Mouse (Mus musculus) liver, postnatal 0 days (tissue): ENCODE measurements at regions not wholly inside any gene's neighbourhood (a gene's known extent, or its start where the extent isn't known, plus 50 kb on each side); places are given as distances from the start of the nearest gene placed in this dataset.
"Not testable (repeated sequence)": the region's sequence is repeated elsewhere in the genome, so short reads cannot be mapped to it uniquely, and the experiment has no call there.

Experiments used
- ATAC-seq: fragments of 200-750 bp; cut with Nextera tagmentation; 2 replicates; pipeline ENCODE4 v1.8.0; 2017; ENCODE audit warnings: mild to moderate bottlenecking, moderate library complexity
- DNase-seq: peaks from one replicate; pipeline ENCODE4 v3.0.0-alpha.2; 2016
- H3K27ac ChIP-seq: fragments of 300-500 bp; sonication (generic); 2 replicates; pipeline ENCODE4 v1.5.1; 2014; ENCODE audit warnings: antibody characterized with exemption, moderate library complexity, mild to moderate bottlenecking, low read depth
- H3K27me3 ChIP-seq: fragments of 300-500 bp; sonication (generic); 2 replicates; pipeline ENCODE4 v1.6.1; 2014; ENCODE audit warnings: low read length, control low read depth, mixed read lengths; ENCODE audit not compliant: insufficient read depth
- H3K36me3 ChIP-seq: fragments of 300-500 bp; sonication (generic); replicated peaks from 2 replicates; pipeline ENCODE4 v1.6.1; 2014; ENCODE audit warnings: mild to moderate bottlenecking, control low read depth, low read length, moderate library complexity, mixed read lengths; ENCODE audit not compliant: insufficient read depth
- H3K4me1 ChIP-seq: fragments of 300-500 bp; sonication (generic); 2 replicates; pipeline ENCODE4 v1.6.1; 2014; ENCODE audit warnings: antibody characterized with exemption, mild to moderate bottlenecking, control low read depth; ENCODE audit not compliant: insufficient read depth
- H3K4me2 ChIP-seq: fragments of 300-500 bp; sonication (generic); 2 replicates; pipeline ENCODE4 v1.6.1; 2014; ENCODE audit warnings: low read depth, mild to moderate bottlenecking, low read length, moderate library complexity, mixed read lengths
- H3K4me3 ChIP-seq: fragments of 300-500 bp; sonication (generic); 2 replicates; pipeline ENCODE4 v1.5.1; 2014; ENCODE audit warnings: low read depth, low read length
- H3K9ac ChIP-seq: fragments of 300-500 bp; sonication (generic); replicated peaks from 2 replicates; pipeline ENCODE4 v1.6.1; 2014; ENCODE audit warnings: mild to moderate bottlenecking, moderate library complexity
- H3K9me3 ChIP-seq: fragments of 300-500 bp; sonication (generic); 2 replicates; pipeline ENCODE4 v1.6.1; 2016; ENCODE audit warnings: mild to moderate bottlenecking, control low read depth, low read length, mixed read lengths
- CTCF ChIP-seq: sonication (generic); IDR thresholded peaks from 2 replicates; pipeline ENCODE4 v1.5.1; 2016; ENCODE audit warnings: antibody characterized with exemption, low read depth
- EP300 ChIP-seq: IDR thresholded peaks from 2 replicates; pipeline ENCODE4 v1.6.1; 2016; ENCODE audit warnings: antibody characterized with exemption, low read depth, mild to moderate bottlenecking
- WGBS: fragments of 180-500 bp; shearing (Covaris S2); extraction: QIAGEN DNeasy Blood & Tissue Kit; methylation state at CpG from one replicate; pipeline ENCODE4 v1.1.7; 2014; ENCODE audit not compliant: insufficient replicate concordance; 5-methylcytosine and 5-hydroxymethylcytosine counted together

- no peak overlapping the region for H3K4me2 ChIP-seq
- no peak overlapping the region for H3K9ac ChIP-seq
- no peaks in the 10 kb centered on the region for H3K27me3 ChIP-seq
- no peak overlapping the region for H3K27ac ChIP-seq
- no peak for ATAC-seq
- H3K36me3 ChIP-seq, result no peaks in the 10 kb centered on the region
- no peak overlapping the region for H3K4me3 ChIP-seq
- H3K9me3 ChIP-seq, result no peaks in the 10 kb centered on the region
- no peak for TF ChIP-seq EP300
- no peak for TF ChIP-seq CTCF
- H3K4me1 ChIP-seq, result no peaks in the 10 kb centered on the region
- 67% methylated on average over 2 of the region's 2 CpGs for WGBS
- no peak for DNase-seq
Observed at GRCm38 (mm10) chr8:39426770-39427169, 1248.1 kb upstream of the Adam24 start.

GRCm38 (mm10) chr8:39427402-39427801 lies 1247.5 kb upstream of the Adam24 start:
- DNase-seq (no peak), ATAC-seq (no peak)
- H3K27ac ChIP-seq, result no peak overlapping the region
- no peak overlapping the region for H3K9ac ChIP-seq
- H3K9me3 ChIP-seq, result no peaks in the 10 kb centered on the region
- 56% methylated on average over 2 of the region's 2 CpGs for WGBS
- H3K4me1 ChIP-seq, result no peaks in the 10 kb centered on the region
- no peaks in the 10 kb centered on the region for H3K36me3 ChIP-seq
- no peak overlapping the region for H3K4me2 ChIP-seq
- H3K4me3 ChIP-seq, result no peak overlapping the region
- no peaks in the 10 kb centered on the region for H3K27me3 ChIP-seq
- TF ChIP-seq EP300, result no peak
- no peak for TF ChIP-seq CTCF

GRCm38 (mm10) chr8:39440550-39441333 lies 1234.1 kb upstream of the Adam24 start:
- TF ChIP-seq CTCF (no peak), EP300 (no peak)
- no peak for ATAC-seq
- H3K4me1 ChIP-seq, result no peaks in the 10 kb centered on the region
- H3K36me3 ChIP-seq, result no peaks in the 10 kb centered on the region
- no peak for DNase-seq
- 73% methylated on average over 8 of the region's 8 CpGs for WGBS
- H3K27ac ChIP-seq, result no peak overlapping the region
- H3K4me3 ChIP-seq, result no peak overlapping the region
- H3K9me3 ChIP-seq, result no peaks in the 10 kb centered on the region
- H3K9ac ChIP-seq, result no peak overlapping the region
- no peak overlapping the region for H3K4me2 ChIP-seq
- H3K27me3 ChIP-seq, result no peaks in the 10 kb centered on the region

GRCm38 (mm10) chr8:39491139-39491538 lies 1183.7 kb upstream of the Adam24 start:
- WGBS, result 57% methylated on average over 8 of the region's 8 CpGs
- not testable (repeated sequence) for H3K9ac ChIP-seq, H3K27me3 ChIP-seq, H3K27ac ChIP-seq, H3K36me3 ChIP-seq, H3K4me1 ChIP-seq, H3K9me3 ChIP-seq, H3K4me3 ChIP-seq
- peak overlapping the region; percentile 9; the same call in 1 of the 2 replicates for H3K4me2 ChIP-seq
- DNase-seq (peak; percentile 24), ATAC-seq (peak; percentile 76)

- no peak overlapping the region for H3K4me3 ChIP-seq
- TF ChIP-seq CTCF (0 out of 2 replicates have a peak, but pooled peaks have one; percentile 19), EP300 (no peak)
- ATAC-seq (no peak), DNase-seq (no peak)
- no peak overlapping the region for H3K4me2 ChIP-seq
- no peaks in the 10 kb centered on the region for H3K36me3 ChIP-seq
- H3K4me1 ChIP-seq, result no peaks in the 10 kb centered on the region
- no peaks in the 10 kb centered on the region for H3K27me3 ChIP-seq
- no peak overlapping the region for H3K9ac ChIP-seq
- no peaks in the 10 kb centered on the region for H3K9me3 ChIP-seq
- no peak overlapping the region for H3K27ac ChIP-seq
Observed at GRCm38 (mm10) chr8:39500419-39500818, 1174.5 kb upstream of the Adam24 start.

GRCm38 (mm10) chr8:39504261-39504660 lies 1170.6 kb upstream of the Adam24 start:
- Histone ChIP-seq H3K9me3 (no peaks in the 10 kb centered on the region), H3K27ac (no peak overlapping the region), H3K27me3 (no peaks in the 10 kb centered on the region), H3K9ac (no peak overlapping the region), H3K36me3 (no peaks in the 10 kb centered on the region), H3K4me2 (no peak overlapping the region), H3K4me3 (no peak overlapping the region), H3K4me1 (no peaks in the 10 kb centered on the region)
- 67% methylated on average over 5 of the region's 5 CpGs for WGBS
- ATAC-seq (no peak), DNase-seq (no peak)
- TF ChIP-seq EP300, result no peak
- TF ChIP-seq CTCF, result no peak
